8 mouse cellular contexts compared by ENCODE assay signal in the genomic region with DNA sequence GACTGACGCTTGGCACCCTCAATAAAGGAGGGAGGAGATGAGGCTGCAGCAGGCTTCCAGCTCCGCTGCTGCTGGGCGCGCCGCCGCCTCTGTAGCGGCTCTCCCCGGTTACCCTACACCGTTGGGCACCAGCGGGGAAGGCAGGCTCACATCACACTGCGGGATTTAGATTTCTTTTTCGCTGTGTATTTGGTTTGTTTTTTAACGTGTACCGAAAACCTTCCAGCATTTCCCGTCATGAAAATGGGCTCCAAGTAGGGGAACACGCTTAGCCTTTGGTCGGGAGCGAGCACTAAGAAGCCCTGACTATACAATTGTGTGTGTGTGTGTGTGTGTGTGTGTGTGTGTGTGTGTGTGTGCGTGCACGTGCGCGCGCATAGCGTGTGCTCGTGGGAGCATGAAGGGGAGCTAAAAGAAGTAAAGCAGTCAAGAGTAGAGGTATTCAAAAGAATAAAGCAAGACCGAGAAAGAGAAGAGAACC. TPM values are rescaled to one million over a fixed set of nuclear protein-coding genes. Genes with fewer than 3 reads are reported as not detected.
A peak's percentile ranks its signal among the peaks of the same experiment; 100 is the strongest.
DNase-seq lines count a peak whose midpoint lies in the region; ATAC-seq lines count a peak whose summit lies in the region.

No protein-coding gene starts in this region.

- no peaks in the 10 kb centered on the region for H3K36me3 ChIP-seq in intestine, embryonic 14.5 days (ENCODE audit: control insufficient read depth, insufficient read depth, low read length)
- H3K36me3 ChIP-seq in midbrain, embryonic 16.5 days (ENCODE audit: control insufficient read depth, insufficient read depth, low read length) = peaks cover 18% of the 10 kb centered on the region; the same call in 1 of the 2 replicates

- peak overlapping the region; percentile 62 for H3K4me2 ChIP-seq in intestine, embryonic 14.5 days (ENCODE audit: low read length)
- H3K4me2 ChIP-seq in midbrain, embryonic 16.5 days (ENCODE audit: low read length) = peak overlapping the region; percentile 55

- no peak for ATAC-seq in intestine, embryonic 14.5 days (replicated peaks; ENCODE audit: low FRiP score, low TSS enrichment, low read depth)
- ATAC-seq in midbrain, embryonic 16.5 days = peak; percentile 71

- H3K9ac ChIP-seq in intestine, embryonic 14.5 days (ENCODE audit: low read length) = no peak overlapping the region
- H3K9ac ChIP-seq in midbrain, embryonic 16.5 days (ENCODE audit: low read depth, low read length) = peak overlapping the region; percentile 73

- H3K27me3 ChIP-seq in intestine, embryonic 14.5 days (replicated peaks; ENCODE audit: control insufficient read depth, insufficient read depth, low read length) = peaks cover 54% of the 10 kb centered on the region
- no peaks in the 10 kb centered on the region for H3K27me3 ChIP-seq in midbrain, embryonic 16.5 days (ENCODE audit: control insufficient read depth, insufficient read depth, low read depth, low read length)

- peak; percentile 20 for DNase-seq in gastrocnemius, postnatal 10 days
- DNase-seq in gastrocnemius, postnatal 36 days = no peak
- DNase-seq in right cerebral cortex, adult 2 months (ENCODE audit: low spot score in 2 of 2) = peak; percentile 59 to 65
- DNase-seq in right cerebral cortex, adult 18-20 months = no peak
- DNase-seq in intestine, embryonic 14.5 days (ENCODE audit: low spot score) = no peak
- no peak for DNase-seq in thymus, adult 18-20 months
- DNase-seq in gastrocnemius, adult 8-10 months (ENCODE audit: low spot score in 2 of 2) = no peak

- no peaks in the 10 kb centered on the region for H3K4me1 ChIP-seq in intestine, embryonic 14.5 days (replicated peaks; ENCODE audit: control insufficient read depth, insufficient read depth, low read length)
- peaks cover 14% of the 10 kb centered on the region for H3K4me1 ChIP-seq in midbrain, embryonic 16.5 days (ENCODE audit: control insufficient read depth, insufficient read depth, low read length)

- no peak overlapping the region for H3K27ac ChIP-seq in intestine, embryonic 14.5 days (ENCODE audit: low read depth)
- H3K27ac ChIP-seq in midbrain, embryonic 16.5 days (ENCODE audit: low read length) = peak overlapping the region; percentile 83

- no peaks in the 10 kb centered on the region for H3K9me3 ChIP-seq in intestine, embryonic 14.5 days (ENCODE audit: control insufficient read depth, low read length)
- no peaks in the 10 kb centered on the region for H3K9me3 ChIP-seq in midbrain, embryonic 16.5 days (replicated peaks; ENCODE audit: control insufficient read depth, low read length, poor library complexity, severe bottlenecking)

- 1% methylated on average over 26 of the region's 26 CpGs for WGBS in intestine, embryonic 14.5 days
- under 1% methylated on average over 26 of the region's 26 CpGs for WGBS in midbrain, embryonic 16.5 days

- peak overlapping the region; percentile 36 for H3K4me3 ChIP-seq in intestine, embryonic 14.5 days (ENCODE audit: low read depth, low read length)
- peak overlapping the region; percentile 53 for H3K4me3 ChIP-seq in midbrain, embryonic 16.5 days (ENCODE audit: low read depth, low read length)

- intact Hi-C loops in gastrocnemius, postnatal 36 days (cut with DNase I) = no loop called here

RNA-seq across cellular contexts. Expression of a gene that starts 4.1 kb away (rescaled TPM):
- total RNA-seq in gastrocnemius, postnatal 10 days (2021) = under 1 TPM; 0.19 to 0.47 TPM
- under 1 TPM; 0.08 to 0.10 TPM for total RNA-seq in gastrocnemius, postnatal 36 days (2021)
- 0.66 and 0.74 TPM in 2 replicates for polyA plus RNA-seq in intestine, embryonic 14.5 days (2014; fragmentation: Nextera tagmentation; extraction: Ambion mirVana)
- polyA plus RNA-seq in midbrain, embryonic 16.5 days (2015; fragmentation: Nextera tagmentation; extraction: Ambion mirVana) = 24.2 and 25.8 TPM in 2 replicates
- under 1 TPM in 1 of 4 experiments, not detected in 3; 0.07 TPM for total RNA-seq in gastrocnemius, adult 8-10 months (2022)

Comparison
In these comparisons a context has a peak if more than half of its experiments do, and no peak if none do; other contexts are left out.
1. DNase-seq: peak in gastrocnemius, postnatal 10 days (single experiment) and right cerebral cortex, adult 2 months (2 of 2); none in gastrocnemius, postnatal 36 days (0 of 2), right cerebral cortex, adult 18-20 months (single experiment), intestine, embryonic 14.5 days (single experiment), thymus, adult 18-20 months (0 of 2) and gastrocnemius, adult 8-10 months (0 of 2).